Mouse (Mus musculus) neural tube, embryonic 15.5 days (tissue): ENCODE data around the gene Zfp672. TPM values are rescaled to one million over a fixed set of nuclear protein-coding genes. Genes with fewer than 3 reads are reported as not detected.

ENCODE experiments used
- ATAC-seq: fragments of 200-750 bp; cut with Nextera tagmentation; 2 replicates; pipeline ENCODE4 v1.8.0; 2017; ENCODE audit warnings: mild to moderate bottlenecking, moderate TSS enrichment, moderate library complexity; ENCODE audit not compliant: low FRiP score
- H3K27ac ChIP-seq: fragments of 300-500 bp; sonication (generic); replicated peaks from 2 replicates; pipeline ENCODE4 v1.5.1; 2015; ENCODE audit warnings: mild to moderate bottlenecking, inconsistent platforms
- H3K27me3 ChIP-seq: fragments of 300-500 bp; sonication (generic); replicated peaks from 2 replicates; pipeline ENCODE4 v1.6.1; 2015; ENCODE audit warnings: inconsistent platforms
- H3K36me3 ChIP-seq: fragments of 300-500 bp; sonication (generic); 2 replicates; pipeline ENCODE4 v1.6.1; 2015; ENCODE audit warnings: inconsistent platforms
- H3K4me1 ChIP-seq: fragments of 300-500 bp; sonication (generic); 2 replicates; pipeline ENCODE4 v1.6.1; 2015; ENCODE audit warnings: inconsistent platforms
- H3K4me2 ChIP-seq: fragments of 300-500 bp; sonication (generic); 2 replicates; pipeline ENCODE4 v1.6.1; 2015; ENCODE audit warnings: inconsistent platforms, mild to moderate bottlenecking, moderate library complexity
- H3K4me3 ChIP-seq: fragments of 300-500 bp; sonication (generic); replicated peaks from 2 replicates; pipeline ENCODE4 v1.5.1; 2015; ENCODE audit warnings: mild to moderate bottlenecking, inconsistent platforms
- H3K9ac ChIP-seq: fragments of 300-500 bp; sonication (generic); replicated peaks from 2 replicates; pipeline ENCODE4 v1.6.1; 2015; ENCODE audit warnings: mild to moderate bottlenecking, inconsistent platforms
- H3K9me3 ChIP-seq: fragments of 300-500 bp; sonication (generic); replicated peaks from 2 replicates; pipeline ENCODE4 v1.6.1; 2016; ENCODE audit warnings: inconsistent platforms
- WGBS: fragments of 180-500 bp; shearing (Covaris S2); methylation state at CpG from one replicate; pipeline ENCODE4 v1.1.7; 2015; ENCODE audit warnings: mixed read lengths; 5-methylcytosine and 5-hydroxymethylcytosine counted together
- polyA plus RNA-seq: library from polyadenylated mRNA; unstranded; fragments of >200 nt; fragmentation: Nextera tagmentation; extraction: Ambion mirVana; gene quantifications from 2 replicates; pipeline ENCODE4 v1.2.1, GENCODE M21; 2015

Gene Zfp672
- polyA plus RNA-seq, 1 experiment from 2014 or later, result 44.8 TPM

GRCm38 (mm10) chr11:58354476-58354875 is 24.3 kb upstream of the Zfp672 start:
- Histone ChIP-seq H3K36me3 (0 out of 2 replicates have a peak, but pooled peaks cover 1% of the 10 kb centered on the region), H3K27ac (no peak overlapping the region), H3K9ac (no peak overlapping the region), H3K4me3 (no peak overlapping the region), H3K4me1 (no peaks in the 10 kb centered on the region), H3K9me3 (no peaks in the 10 kb centered on the region), H3K27me3 (no peaks in the 10 kb centered on the region), H3K4me2 (no peak overlapping the region)
- no peak for ATAC-seq
- 76% methylated on average over 10 of the region's 10 CpGs for WGBS

DNA sequence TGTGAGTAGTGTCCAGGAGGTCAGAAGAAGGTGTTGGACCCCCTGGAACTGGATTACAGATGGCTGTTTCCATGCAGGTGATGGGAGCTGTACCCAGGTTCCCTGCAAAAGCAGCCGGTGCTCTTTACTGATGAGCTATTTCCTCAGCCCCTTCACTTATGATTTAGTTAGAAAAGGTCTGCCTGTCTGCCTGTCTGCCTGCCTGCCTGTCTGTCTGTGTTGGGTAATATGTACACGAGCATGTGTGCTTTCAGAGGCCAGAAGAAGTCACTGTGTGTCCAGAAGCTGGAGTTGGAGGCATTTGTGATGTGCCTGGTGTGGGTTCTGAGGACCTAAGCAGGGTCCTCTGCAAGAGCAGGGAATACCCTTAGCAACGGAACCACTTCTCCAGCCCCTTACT is 23.6 kb upstream of the Zfp672 start:
- Histone ChIP-seq H3K9me3 (no peaks in the 10 kb centered on the region), H3K27ac (no peak overlapping the region), H3K4me3 (no peak overlapping the region), H3K36me3 (0 out of 2 replicates have a peak, but pooled peaks cover 4% of the 10 kb centered on the region), H3K4me1 (no peaks in the 10 kb centered on the region), H3K9ac (no peak overlapping the region), H3K27me3 (no peaks in the 10 kb centered on the region), H3K4me2 (no peak overlapping the region)
- 78% methylated on average over 3 of the region's 3 CpGs for WGBS
- ATAC-seq, result no peak

DNA sequence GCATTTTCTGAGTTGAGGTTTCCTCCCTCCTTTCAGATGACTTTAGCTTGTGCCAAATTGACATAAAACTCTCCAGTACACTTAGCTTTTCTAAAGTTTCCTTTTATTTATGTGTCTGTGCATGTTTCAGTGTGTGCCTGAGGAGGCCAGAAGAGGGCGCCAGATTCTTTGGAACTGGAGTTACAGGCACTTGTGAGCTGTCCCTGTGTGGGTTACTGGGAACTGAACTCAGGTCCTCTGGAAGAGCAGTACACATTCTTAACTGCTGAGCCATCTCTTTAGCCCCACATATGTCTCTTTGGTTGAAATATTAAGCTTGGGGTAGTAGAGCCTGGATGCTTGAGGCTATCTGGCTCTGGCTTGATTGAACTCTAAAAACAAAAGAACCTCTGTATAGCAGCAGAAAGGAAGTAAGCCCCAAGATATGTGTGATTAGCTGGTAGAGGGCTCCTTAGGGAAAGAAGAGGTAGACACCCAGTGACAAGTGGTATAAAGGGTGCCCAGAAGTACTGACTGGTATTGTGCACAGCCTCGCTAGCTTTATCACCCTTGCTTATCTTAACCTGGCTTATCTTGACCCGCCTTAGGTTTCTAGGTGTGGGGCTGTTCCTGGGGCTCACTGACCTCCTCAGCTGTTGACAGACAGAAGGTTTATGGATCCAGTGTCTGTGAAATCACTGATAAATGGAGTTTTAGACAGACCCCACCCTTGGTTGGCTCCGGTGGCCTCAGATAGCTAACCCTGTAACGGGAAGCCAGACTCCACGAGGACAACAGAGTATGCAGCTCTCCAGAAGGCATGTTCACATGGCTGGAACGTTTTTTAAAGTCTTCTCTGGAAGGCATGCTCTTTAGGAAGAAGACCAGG is 22.8 kb upstream of the Zfp672 start:
- Histone ChIP-seq H3K9me3 (no peaks in the 10 kb centered on the region), H3K4me2 (no peak overlapping the region), H3K27ac (no peak overlapping the region), H3K4me1 (no peaks in the 10 kb centered on the region), H3K9ac (no peak overlapping the region), H3K36me3 (0 out of 2 replicates have a peak, but pooled peaks cover 8% of the 10 kb centered on the region), H3K4me3 (no peak overlapping the region), H3K27me3 (no peaks in the 10 kb centered on the region)
- ATAC-seq, result no peak
- WGBS, result 67% methylated on average over 7 of the region's 7 CpGs

DNA sequence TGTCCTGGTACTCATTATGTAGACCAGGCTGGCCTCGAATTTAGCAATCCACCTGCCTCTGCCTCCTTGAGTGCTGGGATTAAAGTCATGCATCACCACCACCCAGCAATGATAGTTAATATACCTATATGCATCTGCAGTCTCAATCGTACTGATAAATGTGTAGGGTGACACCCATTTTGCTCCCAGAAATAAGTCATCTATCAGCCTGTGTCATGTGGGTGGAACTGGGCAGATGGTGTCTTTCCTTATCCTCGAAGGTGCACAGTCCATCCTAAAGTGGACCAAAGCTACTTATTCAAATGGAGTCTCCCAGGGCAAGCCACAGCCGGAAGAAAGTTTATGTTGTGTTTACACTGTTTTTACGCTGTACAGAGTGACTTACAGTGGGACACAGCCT is 21.0 kb upstream of the Zfp672 start:
- H3K4me3 ChIP-seq, result no peak overlapping the region
- no peak overlapping the region for H3K27ac ChIP-seq
- WGBS, result 89% methylated on average over 5 of the region's 5 CpGs
- peaks cover 25% of the 10 kb centered on the region for H3K36me3 ChIP-seq
- no peak overlapping the region for H3K9ac ChIP-seq
- H3K9me3 ChIP-seq, result no peaks in the 10 kb centered on the region
- no peak overlapping the region for H3K4me2 ChIP-seq
- no peaks in the 10 kb centered on the region for H3K4me1 ChIP-seq
- no peak for ATAC-seq
- H3K27me3 ChIP-seq, result no peaks in the 10 kb centered on the region

- no peaks in the 10 kb centered on the region for H3K9me3 ChIP-seq
- H3K4me3 ChIP-seq, result no peak overlapping the region
- no peak overlapping the region for H3K4me2 ChIP-seq
- H3K4me1 ChIP-seq, result no peaks in the 10 kb centered on the region
- H3K9ac ChIP-seq, result no peak overlapping the region
- ATAC-seq, result no peak
- H3K36me3 ChIP-seq, result peaks cover 30% of the 10 kb centered on the region
- no peak overlapping the region for H3K27ac ChIP-seq
- 74% methylated on average over 4 of the region's 4 CpGs for WGBS
- H3K27me3 ChIP-seq, result no peaks in the 10 kb centered on the region
These were observed 20.5 kb upstream of the Zfp672 start for GRCm38 (mm10) chr11:58350628-58351027.

DNA sequence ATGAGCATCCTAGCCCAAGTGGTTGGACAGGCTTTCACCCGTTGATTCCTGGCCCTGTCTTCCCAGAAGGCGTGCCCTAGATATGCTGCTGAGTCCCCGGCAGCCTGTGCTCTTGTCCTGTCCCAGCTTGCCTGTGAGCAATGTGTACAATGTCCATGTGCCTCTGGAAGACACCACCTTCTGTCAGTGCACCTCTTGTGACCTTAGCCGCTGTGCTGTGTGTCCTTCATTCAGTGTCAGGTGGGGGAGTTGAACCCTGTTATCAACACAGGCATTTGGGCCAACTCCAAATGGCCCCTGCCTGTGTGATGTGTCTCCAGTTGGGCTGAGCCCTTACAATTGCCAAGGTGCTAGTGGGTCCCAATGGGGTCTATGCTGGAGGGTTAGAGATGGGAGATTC is 16.6 kb upstream of the Zfp672 start:
- H3K4me3 ChIP-seq, result no peak overlapping the region
- no peak overlapping the region for H3K4me2 ChIP-seq
- H3K27me3 ChIP-seq, result no peaks in the 10 kb centered on the region
- WGBS, result 97% methylated on average over 4 of the region's 4 CpGs
- H3K27ac ChIP-seq, result no peak overlapping the region
- peaks cover 56% of the 10 kb centered on the region for H3K36me3 ChIP-seq
- no peaks in the 10 kb centered on the region for H3K9me3 ChIP-seq
- H3K4me1 ChIP-seq, result no peaks in the 10 kb centered on the region
- H3K9ac ChIP-seq, result no peak overlapping the region
- no peak for ATAC-seq

- Histone ChIP-seq H3K27ac (no peak overlapping the region), H3K36me3 (peaks cover 47% of the 10 kb centered on the region), H3K4me2 (no peak overlapping the region), H3K4me3 (no peak overlapping the region), H3K27me3 (no peaks in the 10 kb centered on the region), H3K9ac (no peak overlapping the region), H3K9me3 (no peaks in the 10 kb centered on the region), H3K4me1 (peaks cover 41% of the 10 kb centered on the region)
- WGBS, result 74% methylated on average over 3 of the region's 3 CpGs
- ATAC-seq, result no peak
These were observed 4.6 kb upstream of the Zfp672 start for GRCm38 (mm10) chr11:58334746-58335145.

- ATAC-seq, result no peak
These were observed 1.4 kb upstream of the Zfp672 start for GRCm38 (mm10) chr11:58331546-58331945.

GRCm38 (mm10) chr11:58331149-58331495 is 983 bp upstream of the Zfp672 start:
- H3K4me2 ChIP-seq, result peak overlapping the region; percentile 92
- H3K9ac ChIP-seq, result peak overlapping the region; percentile 86
- peaks cover 55% of the 10 kb centered on the region for H3K4me1 ChIP-seq
- H3K9me3 ChIP-seq, result no peaks in the 10 kb centered on the region
- 23% methylated on average over 10 of the region's 10 CpGs for WGBS
- H3K36me3 ChIP-seq, result peaks cover 30% of the 10 kb centered on the region
- ATAC-seq, result 0 out of 2 replicates have a peak, but pooled peaks have one; percentile 11
- no peaks in the 10 kb centered on the region for H3K27me3 ChIP-seq
- peak overlapping the region; percentile 91 for H3K4me3 ChIP-seq
- H3K27ac ChIP-seq, result peak overlapping the region; percentile 81; the same call in 1 of the 2 replicates

More at GRCm38 (mm10) chr11:58331546-58331945, 1.4 kb upstream of the Zfp672 start:
- H3K4me2 ChIP-seq, result peak overlapping the region; percentile 92
- peaks cover 55% of the 10 kb centered on the region for H3K4me1 ChIP-seq
- H3K4me3 ChIP-seq, result peak overlapping the region; percentile 91
- H3K9me3 ChIP-seq, result no peaks in the 10 kb centered on the region
- H3K27me3 ChIP-seq, result no peaks in the 10 kb centered on the region
- H3K9ac ChIP-seq, result peak overlapping the region; percentile 86; the same call in 1 of the 2 replicates
- H3K27ac ChIP-seq, result no peak overlapping the region
- WGBS, result 92% methylated on average over 6 of the region's 6 CpGs
- H3K36me3 ChIP-seq, result peaks cover 33% of the 10 kb centered on the region

DNA sequence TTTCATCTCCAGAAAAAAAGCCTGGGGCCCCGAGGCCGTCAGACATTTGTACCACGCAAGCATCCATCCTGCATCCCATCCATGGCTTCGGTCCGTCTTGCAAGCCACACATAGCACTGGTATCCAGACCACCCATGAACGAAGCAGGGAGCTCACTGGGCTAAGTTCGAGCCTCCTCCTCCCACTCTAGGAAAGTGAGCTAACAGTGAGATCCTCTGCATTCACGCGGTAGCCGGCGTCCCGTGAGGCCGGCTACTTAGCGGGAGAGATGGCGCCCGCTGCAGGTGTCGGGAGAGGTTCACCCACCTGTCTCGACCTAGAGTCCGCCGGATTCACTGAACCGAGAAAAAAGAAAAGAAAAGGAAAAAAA is 248 bp downstream of the Zfp672 start:
- H3K4me1 ChIP-seq, result peaks cover 54% of the 10 kb centered on the region
- no peaks in the 10 kb centered on the region for H3K9me3 ChIP-seq
- H3K9ac ChIP-seq, result peak overlapping the region; percentile 86
- H3K27ac ChIP-seq, result peak overlapping the region; percentile 81
- peak overlapping the region; percentile 92 for H3K4me2 ChIP-seq
- H3K36me3 ChIP-seq, result peaks cover 28% of the 10 kb centered on the region
- under 1% methylated on average over 21 of the region's 21 CpGs for WGBS
- H3K27me3 ChIP-seq, result no peaks in the 10 kb centered on the region
- H3K4me3 ChIP-seq, result peak overlapping the region; percentile 91
- ATAC-seq, result peak; percentile 42

DNA sequence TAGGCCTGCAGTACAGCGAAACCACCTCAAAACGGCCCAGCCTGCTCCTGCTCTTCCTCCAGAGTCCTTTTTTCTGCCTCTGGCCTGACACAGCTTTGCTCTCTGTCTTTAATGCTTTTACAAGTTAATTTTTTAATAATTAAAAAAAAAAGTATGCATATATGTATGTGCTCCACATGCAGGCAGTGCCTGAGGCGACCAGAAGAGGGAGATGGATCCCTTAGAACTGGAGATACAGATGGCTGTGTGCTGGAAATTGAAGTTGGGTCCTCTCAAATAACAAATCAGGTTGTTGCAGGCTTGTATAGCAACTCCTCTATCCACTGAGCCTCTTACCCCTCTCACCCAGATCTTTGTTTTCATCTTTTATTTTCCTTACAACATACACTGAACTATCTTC is 3.4 kb downstream of the Zfp672 start:
- Histone ChIP-seq H3K9me3 (no peaks in the 10 kb centered on the region), H3K4me2 (no peak overlapping the region), H3K9ac (no peak overlapping the region), H3K4me3 (no peak overlapping the region), H3K4me1 (peaks cover 38% of the 10 kb centered on the region), H3K27me3 (no peaks in the 10 kb centered on the region), H3K36me3 (peaks cover 13% of the 10 kb centered on the region), H3K27ac (no peak overlapping the region)
- no peak for ATAC-seq
- WGBS, result 93% methylated on average over 3 of the region's 3 CpGs

DNA sequence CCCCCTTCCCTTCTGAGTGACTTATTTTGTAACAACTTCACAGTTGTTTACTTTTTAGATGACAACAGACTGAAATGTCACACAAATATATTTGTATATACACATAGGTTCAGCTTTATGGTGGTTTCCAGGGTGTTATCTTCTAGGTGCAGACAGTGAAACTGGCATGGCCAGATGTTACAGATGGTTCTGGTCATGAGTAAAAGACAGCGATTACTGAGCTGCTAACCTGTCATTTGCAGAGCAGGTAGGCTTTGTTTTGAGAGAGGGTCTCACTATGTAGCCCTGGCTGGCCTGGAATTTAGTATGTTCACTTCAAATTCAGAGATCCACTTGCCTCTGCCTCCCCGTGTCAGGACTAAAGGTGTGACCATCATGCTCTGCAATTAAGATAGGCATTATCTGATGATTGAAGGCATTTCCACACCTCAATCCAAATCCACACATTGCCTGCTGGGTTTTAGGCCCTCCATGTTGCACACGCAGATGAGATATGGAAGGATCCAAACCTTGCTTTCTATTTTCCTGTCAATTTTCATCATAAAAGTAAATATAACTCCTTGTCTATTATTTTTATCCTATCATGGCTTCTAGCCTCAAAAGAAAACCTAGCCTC is 5.4 kb downstream of the Zfp672 start:
- H3K9ac ChIP-seq, result no peak overlapping the region
- H3K4me3 ChIP-seq, result no peak overlapping the region
- peaks cover 13% of the 10 kb centered on the region for H3K36me3 ChIP-seq
- H3K27ac ChIP-seq, result no peak overlapping the region
- no peaks in the 10 kb centered on the region for H3K9me3 ChIP-seq
- H3K4me1 ChIP-seq, result peaks cover 34% of the 10 kb centered on the region
- H3K4me2 ChIP-seq, result no peak overlapping the region
- no peak for ATAC-seq
- WGBS, result 90% methylated on average over 3 of the region's 3 CpGs
- no peaks in the 10 kb centered on the region for H3K27me3 ChIP-seq
